Mouse (Mus musculus) C2C12 (cell line): Measurements from ENCODE around the gene Ippk.

Experiments used
- CEBPB ChIP-seq: IDR thresholded peaks from one replicate; pipeline ENCODE4 v1.6.1; 2011; ENCODE audit warnings: low read depth, mild to moderate bottlenecking, control low read depth, moderate library complexity
- CTCF ChIP-seq: IDR thresholded peaks from one replicate; pipeline ENCODE4 v1.5.1; 2011; ENCODE audit not compliant: control insufficient read depth, insufficient read depth, insufficient read length
- MYOG ChIP-seq: IDR thresholded peaks from one replicate; pipeline ENCODE4 v1.6.1; 2011; ENCODE audit not compliant: control insufficient read depth, insufficient read length; ENCODE audit errors: extremely low read depth
- USF1 ChIP-seq: IDR thresholded peaks from one replicate; pipeline ENCODE4 v1.6.1; 2011; ENCODE audit warnings: low read depth, mild to moderate bottlenecking, control low read depth, moderate library complexity

GRCm38 (mm10) chr13:49460692-49461414 is 39.8 kb downstream of the Ippk start:
- no peak for TF ChIP-seq CTCF
- no peak for TF ChIP-seq CEBPB
- TF ChIP-seq USF1: no peak
- TF ChIP-seq MYOG: no peak
